Mouse (Mus musculus): ENCODE measurements around the gene Zfp317. TPM values are rescaled to one million over a fixed set of nuclear protein-coding genes. Genes with fewer than 3 reads are reported as not detected.

Zfp317 gene
- 10 to 100 TPM; 12.4 to 17.1 TPM for total RNA-seq (2023)

GRCm38 (mm10) chr9:19621843-19622822 lies at the start of gene Zfp317:
Zfp317 (plus strand) TSS chr9:19622102.

GRCm38 (mm10) chr9:19582317-19582716 lies 39.6 kb upstream of the Zfp317 start, which contains the start of gene Olfr855:
Olfr855 (plus strand) TSS chr9:19582617.

Other genes starting within 250 kb of the Zfp317 start
- gene Olfr847, start 243.4 kb upstream of the Zfp317 start, total RNA-seq (2023) = not detected
- gene Olfr849, start 181.8 kb upstream of the Zfp317 start, total RNA-seq (2023) = not detected
- gene Olfr850, start 143.9 kb upstream of the Zfp317 start, total RNA-seq (2023) = not detected
- gene Olfr851, start 128.8 kb upstream of the Zfp317 start, total RNA-seq (2023) = not detected
- gene Olfr853, start 81.0 kb upstream of the Zfp317 start, total RNA-seq (2023) = not detected
- gene Olfr854, start 54.7 kb upstream of the Zfp317 start, total RNA-seq (2023) = not detected
- not detected for gene Olfr855, start 39.5 kb upstream of the Zfp317 start, total RNA-seq (2023)
- gene Olfr857, start 87.3 kb downstream of the Zfp317 start, total RNA-seq (2023) = not detected
- gene Olfr58, start 158.2 kb downstream of the Zfp317 start, total RNA-seq (2023) = not detected
- gene Olfr859, start 182.8 kb downstream of the Zfp317 start, total RNA-seq (2023) = not detected
- gene Olfr860, start 227.6 kb downstream of the Zfp317 start, total RNA-seq (2023) = not detected

All from monocyte, adult 59 days (primary cell).